Mouse (Mus musculus) kidney, postnatal 0 days (tissue): ENCODE measurements around the gene Mok. TPM values are rescaled to one million over a fixed set of nuclear protein-coding genes. Genes with fewer than 3 reads are reported as not detected.

Experiments used
- ATAC-seq: fragments of 200-750 bp; cut with Nextera tagmentation; replicated peaks from 2 replicates; pipeline ENCODE4 v1.8.0; 2017; ENCODE audit warnings: low read depth, moderate number of reproducible peaks, moderate TSS enrichment, moderate library complexity; ENCODE audit not compliant: low FRiP score
- DNase-seq: peaks from one replicate; pipeline ENCODE4 v3.0.0-alpha.2; 2016; ENCODE audit warnings: low spot score
- H3K27ac ChIP-seq: fragments of 300-500 bp; sonication (generic); 2 replicates; pipeline ENCODE4 v1.5.1; 2014; ENCODE audit warnings: mild to moderate bottlenecking
- H3K27me3 ChIP-seq: fragments of 300-500 bp; sonication (generic); 2 replicates; pipeline ENCODE4 v1.6.1; 2014; ENCODE audit warnings: low read length, mixed read lengths; ENCODE audit not compliant: insufficient read depth
- H3K36me3 ChIP-seq: fragments of 300-500 bp; sonication (generic); 2 replicates; pipeline ENCODE4 v1.6.1; 2014; ENCODE audit warnings: low read length, mixed read lengths; ENCODE audit not compliant: insufficient read depth
- H3K4me1 ChIP-seq: fragments of 300-500 bp; sonication (generic); replicated peaks from 2 replicates; pipeline ENCODE4 v1.6.1; 2014; ENCODE audit warnings: antibody characterized with exemption, low read length, mixed read lengths; ENCODE audit not compliant: insufficient read depth
- H3K4me2 ChIP-seq: fragments of 300-500 bp; sonication (generic); 2 replicates; pipeline ENCODE4 v1.6.1; 2014; ENCODE audit warnings: mild to moderate bottlenecking, low read length, moderate library complexity, mixed read lengths
- H3K4me3 ChIP-seq: fragments of 300-500 bp; sonication (generic); replicated peaks from 2 replicates; pipeline ENCODE4 v1.5.1; 2014; ENCODE audit warnings: low read depth, low read length
- H3K9ac ChIP-seq: fragments of 300-500 bp; sonication (generic); 2 replicates; pipeline ENCODE4 v1.6.1; 2014; ENCODE audit warnings: low read depth, low read length
- H3K9me3 ChIP-seq: fragments of 300-500 bp; sonication (generic); replicated peaks from 2 replicates; pipeline ENCODE4 v1.6.1; 2016; ENCODE audit warnings: low read length, inconsistent platforms, mixed read lengths
- CTCF ChIP-seq: IDR thresholded peaks from 2 replicates; pipeline ENCODE4 v1.5.1; 2016; ENCODE audit warnings: antibody characterized with exemption, low read depth, mild to moderate bottlenecking, moderate library complexity
- WGBS: fragments of 180-500 bp; shearing (Covaris S2); extraction: QIAGEN DNeasy Blood & Tissue Kit; methylation state at CpG from one replicate; pipeline ENCODE4 v1.1.7; 2014; 5-methylcytosine and 5-hydroxymethylcytosine counted together
- polyA plus RNA-seq: library from polyadenylated mRNA; unstranded; fragments of >200 nt; fragmentation: Nextera tagmentation; extraction: Ambion mirVana; gene quantifications from 2 replicates; pipeline ENCODE4 v1.2.1, GENCODE M21; 2015

Gene Mok
- polyA plus RNA-seq, 1 experiment from 2014 or later = 9.6 TPM

GRCm38 (mm10) chr12:110779296-110779695 lies 61.4 kb downstream of the Mok start:
- 72% methylated on average over 7 of the region's 7 CpGs for WGBS
- no peak overlapping the region for H3K4me3 ChIP-seq
- H3K4me1 ChIP-seq = no peaks in the 10 kb centered on the region
- H3K9ac ChIP-seq = no peak overlapping the region
- H3K4me2 ChIP-seq = no peak overlapping the region
- H3K27ac ChIP-seq = no peak overlapping the region
- DNase-seq (no peak), ATAC-seq (no peak)
- no peaks in the 10 kb centered on the region for H3K9me3 ChIP-seq
- H3K27me3 ChIP-seq = no peaks in the 10 kb centered on the region
- peaks cover 7% of the 10 kb centered on the region for H3K36me3 ChIP-seq
- TF ChIP-seq CTCF = no peak

- H3K4me1 ChIP-seq = no peaks in the 10 kb centered on the region
- peaks cover 7% of the 10 kb centered on the region for H3K36me3 ChIP-seq
- ATAC-seq (no peak), DNase-seq (no peak)
- H3K9me3 ChIP-seq = no peaks in the 10 kb centered on the region
- H3K4me3 ChIP-seq = no peak overlapping the region
- no peak overlapping the region for H3K4me2 ChIP-seq
- 83% methylated on average over 5 of the region's 5 CpGs for WGBS
- no peak overlapping the region for H3K27ac ChIP-seq
- TF ChIP-seq CTCF = no peak
- H3K27me3 ChIP-seq = no peaks in the 10 kb centered on the region
- H3K9ac ChIP-seq = no peak overlapping the region
These were observed 62.9 kb downstream of the Mok start for GRCm38 (mm10) chr12:110777853-110778252.

- Histone ChIP-seq H3K36me3 (peaks cover 7% of the 10 kb centered on the region), H3K9ac (no peak overlapping the region), H3K4me1 (no peaks in the 10 kb centered on the region), H3K4me3 (no peak overlapping the region), H3K27me3 (no peaks in the 10 kb centered on the region), H3K9me3 (no peaks in the 10 kb centered on the region), H3K4me2 (no peak overlapping the region), H3K27ac (no peak overlapping the region)
- ATAC-seq (peak; percentile 76), DNase-seq (peak; percentile 29)
- whole genome bisulfite sequencing = 47% methylated on average over 5 of the region's 5 CpGs
- TF ChIP-seq CTCF = no peak
These were observed 64.9 kb downstream of the Mok start for GRCm38 (mm10) chr12:110775628-110776426.

- no peak for TF ChIP-seq CTCF
- no peaks in the 10 kb centered on the region for H3K4me1 ChIP-seq
- DNase-seq (no peak), ATAC-seq (no peak)
- 91% methylated on average over 6 of the region's 6 CpGs for WGBS
- H3K27me3 ChIP-seq = no peaks in the 10 kb centered on the region
- no peak overlapping the region for H3K9ac ChIP-seq
- H3K4me3 ChIP-seq = no peak overlapping the region
- H3K36me3 ChIP-seq = 0 out of 2 replicates have a peak, but pooled peaks cover 3% of the 10 kb centered on the region
- H3K4me2 ChIP-seq = no peak overlapping the region
- H3K9me3 ChIP-seq = no peaks in the 10 kb centered on the region
- no peak overlapping the region for H3K27ac ChIP-seq
These were observed 68.8 kb downstream of the Mok start for GRCm38 (mm10) chr12:110771961-110772360.

- H3K4me3 ChIP-seq = no peak overlapping the region
- no peak overlapping the region for H3K4me2 ChIP-seq
- no peak overlapping the region for H3K9ac ChIP-seq
- H3K27ac ChIP-seq = no peak overlapping the region
- TF ChIP-seq CTCF = no peak
- 0 out of 2 replicates have a peak, but pooled peaks cover 3% of the 10 kb centered on the region for H3K36me3 ChIP-seq
- WGBS = 88% methylated on average over 10 of the region's 10 CpGs
- H3K27me3 ChIP-seq = no peaks in the 10 kb centered on the region
- H3K9me3 ChIP-seq = no peaks in the 10 kb centered on the region
- H3K4me1 ChIP-seq = no peaks in the 10 kb centered on the region
- DNase-seq (no peak), ATAC-seq (no peak)
These were observed 70.1 kb downstream of the Mok start for GRCm38 (mm10) chr12:110770479-110771247.

GRCm38 (mm10) chr12:110769660-110770297 lies 71.0 kb downstream of the Mok start:
- H3K36me3 ChIP-seq = 0 out of 2 replicates have a peak, but pooled peaks cover 3% of the 10 kb centered on the region
- H3K4me3 ChIP-seq = no peak overlapping the region
- H3K27me3 ChIP-seq = no peaks in the 10 kb centered on the region
- no peak for DNase-seq
- no peaks in the 10 kb centered on the region for H3K9me3 ChIP-seq
- 41% methylated on average over 6 of the region's 6 CpGs for WGBS
- no peaks in the 10 kb centered on the region for H3K4me1 ChIP-seq
- no peak overlapping the region for H3K27ac ChIP-seq
- H3K4me2 ChIP-seq = no peak overlapping the region
- H3K9ac ChIP-seq = no peak overlapping the region
- TF ChIP-seq CTCF = no peak
- no peak for ATAC-seq
